Mouse (Mus musculus) CH12.LX (cell line): ENCODE data around the gene Ablim1. TPM values are rescaled to one million over a fixed set of nuclear protein-coding genes. Genes with fewer than 3 reads are reported as not detected.

Experiments
- DNase-seq: peaks from one replicate; pipeline ENCODE4 v3.0.0-alpha.2; 2013; ENCODE audit errors: extremely low read depth
- H3K27ac ChIP-seq: 2 replicates; pipeline ENCODE4 v1.5.1; 2012; ENCODE audit warnings: low read depth, mild to moderate bottlenecking, control low read depth, moderate library complexity; ENCODE audit not compliant: insufficient read depth
- H3K27me3 ChIP-seq: replicated peaks from 2 replicates; pipeline ENCODE3; 2012; ENCODE audit warnings: inconsistent platforms
- H3K36me3 ChIP-seq, 2 experiments: replicated peaks in 1 of 2; 2 replicates each; pipeline versions ENCODE3 to v1.6.1; 2012; ENCODE audit warnings: inconsistent platforms in 1 of 2, low read length in 1 of 2, mild to moderate bottlenecking in 1 of 2, mixed read lengths in 1 of 2, moderate library complexity in 1 of 2; ENCODE audit not compliant: control insufficient read depth in 1 of 2, insufficient read depth in 1 of 2
- H3K4me1 ChIP-seq, 2 experiments: 2 replicates each; pipeline ENCODE4 v1.6.1; 2012; ENCODE audit warnings: inconsistent platforms in 1 of 2, moderate library complexity in 1 of 2; ENCODE audit not compliant: insufficient read depth in 2 of 2, control insufficient read depth in 1 of 2
- H3K4me2 ChIP-seq: 2 replicates; pipeline ENCODE4 v1.6.1; 2012; ENCODE audit warnings: low read depth, mild to moderate bottlenecking, control low read depth; ENCODE audit not compliant: poor library complexity, insufficient read depth, severe bottlenecking
- H3K4me3 ChIP-seq, 3 experiments: fragments of 150-350 bp in 1 of 3; sonication (generic) in 1 of 3; replicated peaks in 1 of 3; 2 replicates each; pipeline versions ENCODE3 to v1.5.1; 2011 to 2012; ENCODE audit warnings: low read depth in 2 of 3, low read length in 2 of 3, mild to moderate bottlenecking in 2 of 3, moderate library complexity in 2 of 3, control low read depth in 1 of 3, improper control_type of control experiment in 1 of 3, inconsistent platforms in 1 of 3, mixed read lengths in 1 of 3; ENCODE audit not compliant: poor library complexity in 1 of 3
- H3K79me2 ChIP-seq: replicated peaks from 2 replicates; pipeline ENCODE4 v1.6.1; 2012; ENCODE audit warnings: mild to moderate bottlenecking, moderate library complexity; ENCODE audit not compliant: control insufficient read depth, poor library complexity, insufficient read depth, severe bottlenecking; ENCODE audit errors: extremely low read depth
- H3K9ac ChIP-seq: 2 replicates; pipeline ENCODE4 v1.6.1; 2012; ENCODE audit warnings: low read depth, mild to moderate bottlenecking, control low read depth, moderate library complexity; ENCODE audit not compliant: insufficient read depth
- H3K9me3 ChIP-seq: replicated peaks from 2 replicates; pipeline ENCODE3; 2012; ENCODE audit warnings: low read length, inconsistent platforms, mixed read lengths
- BHLHE40 ChIP-seq: IDR thresholded peaks from 2 replicates; pipeline ENCODE4 v1.6.1; 2011; ENCODE audit warnings: mild to moderate bottlenecking, low read depth, low read length, improper control_type of control experiment
- CHD1 ChIP-seq: IDR thresholded peaks from 2 replicates; pipeline ENCODE4 v1.6.1; 2012; ENCODE audit warnings: low read depth, low read length, improper control_type of control experiment, inconsistent platforms
- CTCF ChIP-seq, 2 experiments: IDR thresholded peaks in 1 of 2; conservative IDR thresholded peaks in 1 of 2; 2 replicates each; pipeline ENCODE4 v1.5.1; 2011 to 2012; ENCODE audit warnings: low read depth in 2 of 2, low read length in 2 of 2, improper control_type of control experiment in 1 of 2, inconsistent platforms in 1 of 2, mild to moderate bottlenecking in 1 of 2, moderate library complexity in 1 of 2
- E2F4 ChIP-seq: IDR thresholded peaks from 2 replicates; pipeline ENCODE4 v1.6.1; 2011; ENCODE audit warnings: low read depth, low read length, improper control_type of control experiment; ENCODE audit not compliant: insufficient replicate concordance
- EP300 ChIP-seq: IDR thresholded peaks from 2 replicates; pipeline ENCODE4 v1.6.1; 2011; ENCODE audit warnings: low read length, improper control_type of control experiment
- GABPA ChIP-seq: IDR thresholded peaks from 2 replicates; pipeline ENCODE4 v1.6.1; 2012; ENCODE audit warnings: low read depth, low read length, improper control_type of control experiment, inconsistent platforms; ENCODE audit not compliant: insufficient replicate concordance
- JUN ChIP-seq: IDR thresholded peaks from 2 replicates; pipeline ENCODE4 v1.6.1; 2011; ENCODE audit warnings: low read depth, mild to moderate bottlenecking, low read length, improper control_type of control experiment, moderate library complexity; ENCODE audit not compliant: insufficient read depth
- KAT2A ChIP-seq: IDR thresholded peaks from 2 replicates; pipeline ENCODE4 v1.6.1; 2012; ENCODE audit warnings: low read length, improper control_type of control experiment, inconsistent platforms; ENCODE audit not compliant: insufficient replicate concordance
- MAFK ChIP-seq: IDR thresholded peaks from 2 replicates; pipeline ENCODE4 v1.6.1; 2011; ENCODE audit warnings: low read length, improper control_type of control experiment; ENCODE audit not compliant: insufficient replicate concordance
- MAZ ChIP-seq: IDR thresholded peaks from 2 replicates; pipeline ENCODE4 v1.6.1; 2012; ENCODE audit warnings: low read depth, mild to moderate bottlenecking, inconsistent platforms, low read length, improper control_type of control experiment, moderate library complexity
- MXI1 ChIP-seq: IDR thresholded peaks from 2 replicates; pipeline ENCODE4 v1.6.1; 2011; ENCODE audit warnings: mild to moderate bottlenecking, low read depth, low read length, improper control_type of control experiment
- MYC ChIP-seq: IDR thresholded peaks from 2 replicates; pipeline ENCODE4 v1.6.1; 2011; ENCODE audit warnings: low read depth, mild to moderate bottlenecking, improper control_type of control experiment, low read length
- NRF1 ChIP-seq: IDR thresholded peaks from 2 replicates; pipeline ENCODE4 v1.6.1; 2014; ENCODE audit warnings: low read depth, mild to moderate bottlenecking, inconsistent platforms, low read length, improper control_type of control experiment, moderate library complexity
- PAX5 ChIP-seq: IDR thresholded peaks from 2 replicates; pipeline ENCODE4 v1.6.1; 2012; ENCODE audit warnings: low read length, inconsistent platforms, mixed read lengths
- POLR2A ChIP-seq: IDR thresholded peaks from 2 replicates; pipeline ENCODE4 v1.6.1; 2011; ENCODE audit warnings: low read depth, mild to moderate bottlenecking, improper control_type of control experiment, low read length
- POLR2AphosphoS2 ChIP-seq: IDR thresholded peaks from 2 replicates; pipeline ENCODE4 v1.6.1; 2011; ENCODE audit warnings: low read depth, low read length, improper control_type of control experiment
- RAD21 ChIP-seq: IDR thresholded peaks from 2 replicates; pipeline ENCODE4 v1.6.1; 2011; ENCODE audit warnings: low read depth, mild to moderate bottlenecking, low read length, improper control_type of control experiment, moderate library complexity
- RCOR1 ChIP-seq: conservative IDR thresholded peaks from 2 replicates; pipeline ENCODE4 v1.6.1; 2012; ENCODE audit warnings: low read depth, mild to moderate bottlenecking, inconsistent platforms, low read length, improper control_type of control experiment
- SIN3A ChIP-seq: IDR thresholded peaks from 2 replicates; pipeline ENCODE4 v1.6.1; 2012; ENCODE audit warnings: low read length, improper control_type of control experiment, inconsistent platforms
- TBP ChIP-seq: conservative IDR thresholded peaks from 2 replicates; pipeline ENCODE4 v1.6.1; 2011; ENCODE audit warnings: low read depth, low read length, improper control_type of control experiment
- TCF12 ChIP-seq: IDR thresholded peaks from 2 replicates; pipeline ENCODE4 v1.6.1; 2014; ENCODE audit warnings: low read depth, mild to moderate bottlenecking, inconsistent platforms, low read length, improper control_type of control experiment
- USF1 ChIP-seq: IDR thresholded peaks from 2 replicates; pipeline ENCODE4 v1.6.1; 2014; ENCODE audit warnings: low read depth, mild to moderate bottlenecking, inconsistent platforms, low read length, improper control_type of control experiment
- USF2 ChIP-seq: conservative IDR thresholded peaks from 2 replicates; pipeline ENCODE4 v1.6.1; 2011; ENCODE audit warnings: low read depth, low read length, improper control_type of control experiment
- ZC3H11A ChIP-seq: IDR thresholded peaks from 2 replicates; pipeline ENCODE4 v1.6.1; 2012; ENCODE audit warnings: low read depth, mild to moderate bottlenecking, inconsistent platforms, low read length, improper control_type of control experiment
- ZKSCAN1 ChIP-seq: IDR thresholded peaks from 2 replicates; pipeline ENCODE4 v1.6.1; 2012; ENCODE audit warnings: low read depth, inconsistent platforms, low read length, improper control_type of control experiment, borderline replicate concordance
- ZMIZ1 ChIP-seq: IDR thresholded peaks from 2 replicates; pipeline ENCODE4 v1.6.1; 2012; ENCODE audit warnings: low read depth, mild to moderate bottlenecking, inconsistent platforms, low read length, improper control_type of control experiment
- ZNF384 ChIP-seq: IDR thresholded peaks from 2 replicates; pipeline ENCODE4 v1.6.1; 2012; ENCODE audit warnings: low read depth, low read length, improper control_type of control experiment, inconsistent platforms
- dilution Hi-C: fragments of 300-500 bp; cut with MboI; formaldehyde crosslinking; loops from 2 replicates; pipeline ENCODE4 v1.14.3; 2020; ENCODE audit warnings: low sequenced_read_pairs; ENCODE audit not compliant: extremely low pct_unique_long_range_greater_than_20kb, extremely low pct_ligation_motif_present
- in situ Hi-C: fragments of 300-500 bp; cut with MboI; formaldehyde crosslinking; loops from 3 replicates; pipeline ENCODE4 v1.14.3; 2019; ENCODE audit warnings: low sequenced_read_pairs, low pct_ligation_motif_present, low pct_unique_long_range_greater_than_20kb, mixed read lengths
- polyA plus RNA-seq: library from polyadenylated mRNA; unstranded; fragments of >175 nt; gene quantifications from 2 replicates; pipeline ENCODE4 v1.2.1, GENCODE M21; 2012; ENCODE audit warnings: low read depth; ENCODE audit not compliant: insufficient read length
- total RNA-seq, 2 experiments: library from RNA; depleted of rRNA; stranded (reverse); fragments of 300-350 nt in 1 of 2; fragments of >200 nt in 1 of 2; gene quantifications; 2 replicates each; pipeline ENCODE4 v1.2.3; 2012 to 2014

Gene Ablim1
- total and polyA plus RNA-seq, 3 experiments: 0.85 to 2.4 (median 2.0) TPM

GRCm38 (mm10) chr19:57328269-57328668, 13.6 kb upstream of the Ablim1 start:
- Histone ChIP-seq H3K4me2 (no peak overlapping the region), H3K4me3 (no peak overlapping the region), H3K9ac (no peak overlapping the region), H3K27me3 (peaks cover 12% of the 10 kb centered on the region), H3K4me1 (peaks cover 0 to 4% of the 10 kb centered on the region in 2 experiments; a peak in 2 of 4 replicates), H3K27ac (no peak overlapping the region), H3K36me3 (no peaks in the 10 kb centered on the region), H3K79me2 (no peaks in the 10 kb centered on the region), H3K9me3 (no peaks in the 10 kb centered on the region)
- no peak for DNase-seq
- in situ Hi-C loops: no loop called here
- dilution Hi-C loops: no loop called here
- no peak for TF ChIP-seq CTCF (conservative IDR thresholded peaks at IDR 0.05 in 1 of 2, IDR thresholded peaks at IDR 0.05 in 1 of 2; ENCODE audit: low read depth in 2 of 2, low read length in 2 of 2)
- no peak for TF ChIP-seq GABPA
- no peak for TF ChIP-seq ZC3H11A
- TF ChIP-seq MAFK: no peak
- no peak for TF ChIP-seq RAD21
- no peak for TF ChIP-seq ZNF384
- TF ChIP-seq PAX5: no peak
- TF ChIP-seq JUN: no peak
- no peak for TF ChIP-seq NRF1
- no peak for TF ChIP-seq BHLHE40
- no peak for TF ChIP-seq POLR2AphosphoS2
- no peak for TF ChIP-seq ZKSCAN1
- TF ChIP-seq MYC: no peak
- TF ChIP-seq RCOR1: no peak
- no peak for TF ChIP-seq EP300
- no peak for TF ChIP-seq KAT2A
- no peak for TF ChIP-seq USF2
- TF ChIP-seq MXI1: no peak
- no peak for TF ChIP-seq USF1
- TF ChIP-seq CHD1: no peak

- dilution Hi-C loops: no loop called here
Measured at GRCm38 (mm10) chr19:57327679-57328078, 13.0 kb upstream of the Ablim1 start.

More at GRCm38 (mm10) chr19:57327679-57328078, 13.0 kb upstream of the Ablim1 start:
- Histone ChIP-seq H3K79me2 (no peaks in the 10 kb centered on the region), H3K4me1 (peaks cover 4 to 10% of the 10 kb centered on the region in 2 experiments; a peak in 3 of 4 replicates), H3K27ac (no peak overlapping the region), H3K9me3 (no peaks in the 10 kb centered on the region), H3K4me3 (no peak overlapping the region), H3K9ac (no peak overlapping the region), H3K4me2 (no peak overlapping the region), H3K36me3 (no peaks in the 10 kb centered on the region), H3K27me3 (peaks cover 12% of the 10 kb centered on the region)
- DNase-seq: no peak
- TF ChIP-seq E2F4 (no peak), ZMIZ1 (no peak), TBP (no peak), TCF12 (no peak), SIN3A (no peak), POLR2A (no peak), MAZ (no peak)
- in situ Hi-C loops: no loop called here
